Mouse (Mus musculus) layer of hippocampus, adult 9-10 months (tissue): ENCODE results near the gene Btbd35f20.
"Not testable (repeated sequence)": the region's sequence is repeated elsewhere in the genome, so short reads cannot be mapped to it uniquely, and the experiment has no call there.

Experiments
- DNase-seq: peaks from one replicate; pipeline ENCODE4 v3.0.0; 2022; ENCODE audit warnings: low spot score

The Btbd35f20 gene

DNA sequence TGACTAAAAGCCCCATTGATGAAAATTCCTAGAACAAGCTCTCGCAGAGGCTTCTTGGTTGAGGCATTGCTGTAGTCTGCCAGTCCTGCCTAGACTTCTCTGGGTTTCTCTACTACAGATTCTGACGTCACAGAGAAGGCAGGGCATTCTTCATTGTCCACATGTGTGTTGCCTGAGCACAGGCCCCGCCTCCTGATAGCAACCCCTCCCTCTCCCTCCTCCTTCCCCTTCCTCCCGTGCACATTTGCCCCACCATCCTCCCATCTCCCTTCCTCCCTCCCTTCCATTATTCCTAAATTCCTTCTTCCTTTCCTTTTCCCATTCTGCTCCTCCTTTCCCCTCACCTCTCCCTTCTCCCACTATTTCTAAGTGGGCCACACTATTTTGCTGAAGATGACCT, at the start of gene Btbd35f20:
Btbd35f20 (minus strand) TSS at position 101 of the 400 bp plus-strand sequence.
- not testable (repeated sequence) for DNase-seq
